Mouse (Mus musculus) left cerebral cortex, adult 9 months (tissue): Measurements from ENCODE around the gene Ahnak.
"Not testable (repeated sequence)": the region's sequence is repeated elsewhere in the genome, so short reads cannot be mapped to it uniquely, and the experiment has no call there.

Experiments used
- DNase-seq, 2 experiments: peaks; one replicate each; pipeline ENCODE4 v3.0.0; 2022; ENCODE audit warnings: low spot score in 2 of 2

Ahnak gene

DNA sequence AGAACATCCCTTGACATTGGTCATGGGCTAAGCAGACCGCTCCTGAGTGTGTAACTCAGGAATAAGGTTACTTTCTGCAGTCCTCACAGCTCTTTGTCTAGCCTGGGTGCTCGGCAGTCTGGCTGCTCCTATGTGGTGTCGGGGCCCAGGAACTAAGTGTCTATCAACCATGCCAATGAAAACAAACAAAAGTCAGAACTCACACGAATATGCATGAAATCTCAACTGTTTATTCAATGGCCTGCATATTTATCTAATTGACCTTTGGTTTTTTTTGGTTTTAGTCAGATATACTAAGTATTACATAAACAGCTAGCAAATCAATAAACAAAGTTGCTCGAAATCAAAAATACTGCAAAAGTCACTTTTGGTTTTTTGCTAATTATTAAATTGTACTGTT, 106.0 kb downstream of the Ahnak start:
- no peak for DNase-seq

DNA sequence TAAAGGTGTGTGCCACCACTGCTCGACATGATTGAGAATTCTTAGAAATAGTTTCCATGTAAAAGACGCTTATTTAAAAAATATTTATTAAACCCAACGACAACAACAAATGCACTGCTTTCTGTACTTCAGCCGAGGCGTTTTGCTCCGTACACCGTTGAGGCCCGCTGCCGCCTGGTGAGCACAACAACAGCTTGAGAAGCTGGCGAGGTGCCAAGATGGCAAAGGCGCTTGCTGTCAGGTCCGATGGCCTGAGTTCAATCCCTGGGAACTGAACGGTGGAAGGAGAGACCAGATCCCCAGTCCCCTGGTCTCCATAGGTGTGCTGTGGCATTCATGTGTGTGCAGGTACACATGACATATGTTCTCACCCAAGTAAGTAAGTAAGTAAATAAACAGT, 108.4 kb downstream of the Ahnak start:
- no peak for DNase-seq

DNA sequence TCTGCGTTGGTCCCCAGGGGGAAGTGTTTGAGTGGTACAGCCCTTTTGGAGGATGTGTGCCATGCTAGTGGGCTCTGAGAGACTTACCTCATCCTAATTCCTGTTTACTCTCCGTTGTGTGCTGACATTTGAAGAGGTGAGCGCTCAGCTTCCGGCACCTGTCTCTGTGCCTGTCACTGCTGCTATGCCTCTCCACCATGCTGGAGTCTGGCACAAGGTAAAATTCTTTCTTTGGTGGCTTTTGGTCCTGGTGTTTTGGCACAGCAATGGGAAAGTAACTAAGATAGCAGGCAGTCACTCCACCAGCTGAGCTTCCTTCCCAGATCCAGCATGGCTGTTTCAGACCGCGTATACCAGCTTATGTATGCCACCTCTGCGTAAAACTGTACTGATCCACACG, 110.7 kb downstream of the Ahnak start:
- no peak for DNase-seq

DNA sequence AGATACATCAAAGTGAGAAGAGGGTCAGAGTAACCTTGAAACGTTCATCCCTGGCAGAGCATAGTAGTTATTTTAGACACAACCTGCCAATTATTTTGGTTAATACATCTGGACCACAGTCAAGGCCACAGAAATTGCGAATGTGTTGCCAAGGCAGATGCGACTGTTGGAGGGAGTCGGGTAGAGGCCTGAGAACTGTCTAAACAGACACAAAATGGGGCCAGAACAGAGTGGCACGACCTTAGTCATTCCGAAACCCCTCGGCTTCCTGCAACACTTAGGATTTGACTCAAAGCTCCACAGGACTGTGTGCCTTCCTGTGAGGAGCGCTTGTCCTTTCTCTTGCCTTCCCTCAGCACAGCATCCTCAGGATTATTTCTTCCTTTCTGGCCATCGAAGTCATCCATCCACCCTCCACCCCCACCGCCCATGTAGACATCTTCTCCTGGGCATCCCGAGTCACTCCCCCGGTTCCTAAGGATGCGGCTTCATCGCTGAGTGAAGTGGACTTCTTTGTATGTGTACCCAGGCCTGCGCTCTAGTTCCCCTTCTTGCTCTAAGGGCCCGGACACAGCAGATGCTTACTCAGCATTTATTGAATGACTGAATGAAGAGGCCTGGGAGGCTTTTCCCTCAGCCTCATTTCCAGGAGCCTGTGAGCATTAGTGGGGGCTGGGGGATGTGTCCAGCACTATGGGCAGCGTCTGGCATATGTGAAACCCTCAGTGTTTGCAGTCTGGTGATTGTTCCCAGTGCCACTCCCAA, 111.4 kb downstream of the Ahnak start:
- DNase-seq = no peak

DNA sequence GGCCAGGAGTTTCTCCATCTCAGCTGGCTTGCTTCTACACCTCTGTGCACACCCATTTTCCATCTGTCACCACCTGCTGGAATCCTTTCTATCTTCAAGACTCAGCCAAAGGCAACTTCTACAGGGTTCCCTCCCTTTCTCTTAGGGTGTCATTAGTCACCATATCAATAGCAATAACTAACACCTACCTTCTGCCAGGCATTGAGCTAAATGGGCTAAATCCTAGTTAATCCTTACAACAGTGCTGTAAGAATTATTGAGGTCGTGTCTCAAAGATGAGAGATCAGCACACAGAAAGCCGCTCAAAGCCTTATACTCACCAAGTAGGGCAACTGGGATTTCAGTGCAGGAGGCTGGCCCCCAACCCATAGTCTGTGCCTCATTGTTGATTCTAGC, 112.0 kb downstream of the Ahnak start:
- DNase-seq = no peak

DNA sequence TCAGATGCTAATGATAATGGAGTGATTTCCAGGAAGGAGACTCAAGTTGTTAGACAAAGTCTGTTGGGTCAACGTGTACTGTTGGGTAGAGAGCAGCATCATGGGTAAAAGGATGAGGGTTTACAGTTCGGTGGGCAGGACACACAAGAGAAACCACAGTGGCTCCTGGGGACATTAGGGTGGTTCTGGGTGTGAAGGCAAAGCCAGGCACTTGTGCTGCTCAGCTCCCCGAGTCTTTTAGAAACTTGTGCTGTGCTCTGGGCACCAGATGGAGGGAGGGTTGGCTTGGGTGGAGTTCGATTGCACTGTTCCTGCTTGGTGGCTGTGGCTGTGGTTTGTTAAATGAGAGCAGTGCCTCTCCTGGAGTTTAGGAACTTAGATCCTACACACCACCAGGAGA, 114.9 kb downstream of the Ahnak start:
- DNase-seq = no peak

DNA sequence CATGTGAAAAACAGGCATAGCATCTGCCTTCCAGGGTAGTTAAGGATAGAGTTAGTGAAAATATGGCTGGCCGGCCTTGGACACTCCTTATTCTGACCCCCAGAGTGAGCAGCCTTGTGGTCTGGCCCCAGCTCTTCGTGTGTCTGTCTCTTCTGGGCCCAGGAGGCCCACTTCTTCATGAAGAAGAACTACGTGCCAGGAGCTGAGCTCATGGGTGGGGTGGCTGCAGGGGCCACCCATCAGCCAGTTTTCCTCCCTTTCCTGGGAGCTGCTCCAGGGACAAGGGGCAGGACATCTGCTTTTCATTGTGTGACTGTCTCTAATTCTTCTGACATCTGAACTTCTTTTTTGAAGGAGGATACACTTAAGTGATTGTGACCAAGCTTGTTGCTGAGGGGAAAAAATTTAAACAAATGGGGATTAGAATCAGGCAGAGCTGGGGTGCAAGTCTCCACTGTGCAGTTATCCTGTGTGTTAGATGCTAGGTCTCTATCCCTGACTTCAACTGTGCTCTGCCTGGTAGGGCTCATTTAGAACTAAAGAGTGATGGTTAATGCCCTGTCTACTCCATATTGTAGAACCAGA, 116.1 kb downstream of the Ahnak start:
- DNase-seq = no peak

DNA sequence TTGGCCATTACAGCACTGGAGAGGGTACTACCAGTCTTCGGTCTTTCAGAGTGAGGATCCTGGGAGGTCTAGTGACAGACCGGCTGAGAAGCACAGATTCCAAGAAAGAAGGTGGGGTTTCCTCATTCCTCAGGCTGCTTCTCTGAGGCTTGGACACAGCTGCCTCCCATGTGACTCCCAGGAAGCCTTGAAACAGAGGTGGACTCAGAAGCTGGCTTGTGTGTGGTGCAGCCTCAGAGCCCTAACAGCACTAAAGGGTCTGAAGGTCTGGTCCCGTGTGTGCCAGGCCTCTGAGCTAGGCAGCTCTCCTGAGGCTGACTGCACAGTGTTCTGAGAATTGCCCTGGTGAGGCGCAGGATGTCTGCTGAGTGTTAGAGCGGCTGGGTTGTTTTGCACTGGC, 117.0 kb downstream of the Ahnak start:
- no peak for DNase-seq

DNA sequence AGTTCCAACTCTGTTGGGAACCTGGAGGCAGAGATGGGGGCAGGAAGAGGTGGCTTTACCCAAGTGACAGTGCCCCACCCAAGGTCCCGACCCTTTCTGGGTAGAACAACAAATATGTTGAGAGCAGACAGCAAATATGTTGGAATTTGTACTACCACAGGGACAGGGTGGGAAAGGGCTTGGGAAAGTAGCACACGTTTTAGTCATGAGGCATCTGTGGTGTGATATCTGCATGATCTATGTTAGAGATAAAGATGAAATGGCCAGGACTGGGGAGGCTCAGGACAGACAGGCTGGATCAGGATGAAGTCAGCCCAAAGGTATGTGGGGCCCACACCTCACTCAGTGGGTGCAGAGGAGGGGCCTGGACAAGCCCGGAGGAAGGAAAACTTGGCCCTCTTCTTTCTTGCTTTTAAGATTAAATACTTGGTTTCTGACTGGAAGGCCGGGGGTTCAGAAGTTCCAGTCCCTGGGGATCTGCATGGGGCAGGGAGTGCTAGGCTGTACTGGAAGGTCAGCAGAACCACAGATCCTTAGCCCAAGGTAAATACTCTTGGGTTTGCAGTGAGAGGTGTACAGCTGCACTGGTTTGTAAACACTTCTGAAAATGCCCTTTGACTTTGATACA, 117.8 kb downstream of the Ahnak start:
- DNase-seq = no peak

DNA sequence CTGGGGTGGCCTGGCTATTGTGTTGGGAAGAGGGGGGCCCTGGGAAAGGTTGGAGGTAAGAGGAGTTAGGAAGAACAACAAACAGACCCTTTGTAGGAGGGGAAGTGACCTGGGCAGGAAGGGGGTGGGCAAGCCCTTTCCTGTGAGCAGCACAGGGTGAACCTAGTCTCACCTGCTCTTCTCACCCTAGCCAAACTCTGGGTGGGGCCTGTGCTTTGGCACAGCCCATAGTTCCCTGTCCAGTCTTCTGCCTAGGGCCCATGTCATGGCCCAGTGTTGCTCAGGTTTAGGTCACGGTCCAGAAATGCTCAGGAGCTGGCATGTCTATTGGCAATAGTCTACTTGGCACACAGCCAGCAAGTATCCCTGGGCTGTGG, 118.3 kb downstream of the Ahnak start:
- no peak for DNase-seq

DNA sequence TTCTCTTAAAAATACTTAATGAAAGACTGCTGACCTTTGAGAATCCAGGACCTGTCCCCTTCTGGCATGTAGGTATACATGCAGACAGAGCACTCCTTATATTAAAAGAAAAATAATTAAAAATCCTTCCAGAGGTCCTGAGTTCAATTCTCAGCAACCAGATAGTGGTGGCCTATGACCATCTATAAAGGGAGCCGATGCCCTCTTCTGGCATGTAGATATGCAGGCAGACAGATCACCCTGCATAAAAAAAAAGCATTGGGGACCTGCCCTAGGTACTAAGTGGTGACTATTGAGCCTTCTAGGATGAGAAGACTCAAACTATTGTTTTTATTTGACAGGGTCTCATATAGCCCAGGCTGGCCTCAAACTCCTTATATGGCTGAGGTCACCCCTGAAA, 119.5 kb downstream of the Ahnak start:
- no peak for DNase-seq

DNA sequence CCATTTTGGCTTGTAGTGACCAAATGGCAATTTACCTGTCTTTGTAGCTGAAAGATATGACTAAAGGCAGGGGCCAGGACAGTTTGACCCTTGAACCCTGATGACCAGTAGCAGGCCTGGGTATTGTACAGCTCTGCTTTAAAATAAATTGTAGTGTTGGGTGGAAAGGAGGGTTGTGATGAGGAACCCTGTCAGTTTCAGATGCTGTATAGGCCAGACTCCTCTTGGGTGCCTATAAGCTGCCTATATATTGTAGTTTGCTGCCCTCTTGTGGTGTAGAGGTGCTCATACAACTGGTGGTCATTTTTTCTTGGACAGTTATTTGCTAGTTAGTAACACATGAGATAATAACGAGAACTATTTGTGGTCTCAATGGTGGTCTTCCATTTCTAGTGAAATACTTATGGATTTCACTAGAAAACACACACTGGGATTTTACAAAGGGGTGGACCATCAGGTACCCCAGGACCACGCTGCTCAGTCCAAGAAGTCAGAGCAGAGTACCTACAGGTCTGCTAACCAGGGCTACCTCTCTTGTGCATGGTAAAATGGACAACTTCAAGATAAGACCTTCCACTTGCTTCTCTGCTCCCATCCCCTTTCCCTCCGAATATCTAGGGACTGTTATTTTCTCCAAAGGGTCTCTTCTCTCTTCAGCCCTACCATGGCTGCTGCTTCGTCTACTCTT, 121.2 kb downstream of the Ahnak start:
- DNase-seq = peak in 1 of 2 experiments; percentile 62

DNA sequence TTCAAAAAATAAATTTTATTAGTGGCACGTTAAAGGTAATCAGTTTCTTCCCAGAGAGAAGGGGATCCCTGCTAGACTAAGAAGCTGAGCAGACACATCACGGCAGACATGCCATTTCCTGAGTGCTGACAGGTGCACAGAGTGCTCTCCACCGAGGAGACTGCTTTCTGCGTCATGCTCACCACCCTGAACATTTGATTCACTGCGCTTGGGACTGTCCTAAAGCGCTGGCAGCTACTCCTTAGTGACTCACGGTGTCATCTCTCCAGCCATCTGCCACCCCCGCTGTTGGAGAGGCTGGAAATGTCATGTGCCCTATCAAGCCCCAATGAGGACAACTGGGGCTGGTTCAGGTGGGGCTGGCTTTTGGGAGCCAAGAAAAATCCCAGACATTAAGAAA, 123.0 kb downstream of the Ahnak start:
- DNase-seq = no peak

DNA sequence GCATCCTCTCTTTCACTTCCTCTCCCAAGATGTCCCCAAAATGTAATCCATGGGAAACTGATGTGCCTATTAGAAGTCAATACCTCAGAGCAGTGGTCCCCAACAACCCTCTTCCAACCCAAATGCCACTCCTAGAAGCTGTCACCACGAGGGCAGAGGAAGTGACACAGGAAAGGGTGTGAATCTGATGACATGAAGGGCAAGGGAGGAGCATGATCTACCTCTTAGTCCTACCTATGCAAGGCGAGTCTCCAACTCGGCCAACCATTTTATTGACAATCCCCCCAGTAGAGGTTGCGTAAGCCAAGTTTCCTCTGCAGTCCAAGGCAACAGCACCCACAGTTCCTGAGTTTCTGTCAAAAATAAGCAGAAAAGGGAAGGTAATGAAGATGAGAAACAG, 127.2 kb downstream of the Ahnak start:
- no peak for DNase-seq

DNA sequence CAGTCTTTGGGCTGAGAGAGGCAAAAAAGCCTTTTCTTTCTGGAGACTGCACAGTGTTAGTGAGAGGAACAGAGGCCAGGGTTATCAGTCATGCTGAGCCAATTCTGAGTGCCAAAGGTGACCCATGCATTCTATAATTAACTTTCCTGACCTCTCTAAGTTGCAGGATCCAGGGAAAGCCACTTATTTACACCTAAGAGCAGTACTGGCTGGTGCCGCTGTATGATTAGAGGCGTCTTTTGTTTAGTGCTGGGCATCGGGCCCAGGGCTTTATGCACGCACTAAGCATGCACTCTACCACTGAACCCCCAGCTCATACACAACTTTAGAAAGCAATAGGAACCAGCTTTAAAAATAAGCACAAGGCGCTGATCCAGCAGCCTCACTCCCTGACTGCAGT, 128.2 kb downstream of the Ahnak start:
- DNase-seq = no peak

DNA sequence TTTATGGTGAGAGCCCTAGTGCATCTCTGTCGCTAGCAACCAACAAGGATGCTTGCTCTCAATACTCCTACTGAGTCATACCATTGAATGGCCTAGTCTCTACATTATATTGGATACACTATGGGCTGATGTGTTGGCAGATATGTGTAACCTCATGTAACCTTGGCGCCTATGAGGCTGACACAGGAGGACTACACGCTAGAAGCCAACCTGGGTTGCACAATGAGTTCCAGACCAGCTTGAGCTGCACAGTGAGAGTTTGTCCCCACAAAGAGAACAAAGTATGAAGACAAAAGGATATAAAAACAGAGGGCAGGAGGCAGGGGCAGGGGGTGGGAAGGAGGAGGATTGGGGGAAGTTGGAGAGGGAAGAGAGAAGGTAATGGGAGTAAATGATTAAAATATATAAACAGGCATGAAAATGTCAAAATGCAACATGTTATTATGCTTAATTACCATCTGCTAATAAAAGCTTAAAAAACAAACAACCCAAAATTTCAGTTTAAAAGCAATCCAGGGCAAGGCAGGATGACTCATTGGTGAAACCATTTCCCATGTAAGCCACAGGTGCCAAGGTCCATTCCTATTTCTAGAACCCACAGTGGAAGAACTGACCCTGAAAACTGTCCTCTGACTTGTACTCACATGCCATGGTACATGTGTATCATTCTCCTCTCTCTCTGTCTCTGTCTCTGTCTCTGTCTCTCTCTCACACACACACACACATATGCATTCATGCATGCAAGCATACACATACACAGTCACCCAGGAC, 130.8 kb downstream of the Ahnak start:
- DNase-seq = no peak

DNA sequence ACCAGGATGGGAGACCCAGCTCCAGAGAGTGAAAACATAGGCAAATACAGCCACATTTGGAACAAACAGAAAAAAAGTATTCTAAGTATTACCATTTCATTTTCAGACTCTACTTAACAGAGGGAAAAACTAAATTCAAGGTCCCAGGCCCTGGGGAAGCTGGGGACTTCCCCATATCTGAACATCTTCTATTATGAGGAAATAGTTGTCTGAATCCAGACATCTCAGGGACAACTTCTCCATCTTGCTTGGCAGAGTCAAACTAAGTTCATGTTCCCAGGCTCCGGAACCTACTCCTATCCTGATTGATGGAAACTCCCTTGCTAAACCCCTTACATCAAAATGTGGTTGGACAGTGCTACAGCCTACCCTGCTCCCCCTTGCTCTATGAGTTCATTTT, 133.3 kb downstream of the Ahnak start:
- DNase-seq = no peak

DNA sequence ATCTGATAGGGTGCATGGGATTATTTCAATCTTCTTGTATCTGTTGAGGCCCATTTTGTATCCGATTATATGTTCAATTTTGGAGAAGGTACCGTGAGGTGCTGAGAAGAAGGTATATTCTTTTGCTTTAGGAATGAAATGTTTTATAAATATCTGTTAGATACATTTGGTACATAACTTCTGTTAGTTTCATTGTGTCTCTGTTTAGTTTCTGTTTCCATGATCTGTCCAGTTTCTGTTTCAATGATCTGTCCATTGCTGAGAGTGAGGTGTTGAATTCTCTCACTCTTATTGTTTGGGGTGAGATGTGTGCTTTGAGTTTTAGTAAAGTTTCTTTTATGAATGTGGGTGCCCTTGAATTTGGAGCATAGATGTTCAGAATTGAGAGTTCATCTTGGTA, 134.9 kb downstream of the Ahnak start:
- not testable (repeated sequence) for DNase-seq
